Mouse (Mus musculus): ENCODE results near the gene Sugt1. TPM values are rescaled to one million over a fixed set of nuclear protein-coding genes. Genes with fewer than 3 reads are reported as not detected.
A peak's percentile ranks its signal among the peaks of the same experiment; 100 is the strongest.

The Sugt1 gene
- total RNA-seq, 2 experiments from 2014 or later: 90.0 to 91.4 TPM

- DNase-seq (ENCODE audit: extremely low spot score in 1 of 2, low spot score in 1 of 2): no peak
Observed at GRCm38 (mm10) chr14:79606392-79606791, 18.9 kb downstream of the Sugt1 start.

DNA sequence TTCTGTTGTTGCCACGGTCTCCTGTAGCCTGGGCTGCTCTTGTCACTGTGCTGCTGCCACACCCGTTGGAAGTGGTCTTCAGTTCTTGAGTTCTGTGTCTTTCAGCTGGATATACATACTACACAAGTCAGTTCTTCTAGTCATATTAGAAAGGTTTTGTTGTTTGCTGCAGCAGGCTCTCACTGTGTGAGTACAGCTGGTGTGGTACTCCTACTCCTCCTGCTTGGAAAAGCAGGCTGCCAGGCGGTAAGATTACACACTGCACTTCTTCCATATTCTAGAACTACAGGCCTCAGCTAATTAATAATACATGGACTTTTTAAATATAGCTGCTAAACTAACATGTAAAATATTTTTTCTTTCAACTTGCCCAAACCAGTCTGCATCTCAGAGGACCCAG, 19.4 kb downstream of the Sugt1 start:
- no peak for DNase-seq (ENCODE audit: extremely low spot score in 1 of 2, low spot score in 1 of 2)

DNA sequence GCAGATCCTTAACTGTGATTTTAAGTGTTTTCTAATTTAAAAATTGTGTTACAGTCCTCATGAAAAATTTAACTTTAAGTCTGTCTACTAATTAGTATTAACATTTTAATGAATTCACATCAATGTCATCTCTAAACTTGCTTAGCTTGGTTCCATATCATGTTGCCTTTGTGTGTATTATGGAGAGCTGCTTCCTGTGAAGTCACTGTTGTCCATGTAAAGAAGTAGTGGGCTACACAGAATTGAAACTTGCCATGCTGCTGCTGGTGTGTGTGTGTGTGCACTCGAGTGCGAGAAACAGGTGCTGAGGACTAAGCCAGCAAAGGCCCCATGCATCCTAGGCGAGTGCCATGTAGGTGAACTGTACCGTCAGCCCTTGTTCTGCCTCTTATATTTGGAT, 19.9 kb downstream of the Sugt1 start:
- no peak for DNase-seq (ENCODE audit: extremely low spot score in 1 of 2, low spot score in 1 of 2)

GRCm38 (mm10) chr14:79608286-79608685, 20.8 kb downstream of the Sugt1 start:
- DNase-seq (ENCODE audit: extremely low spot score in 1 of 2, low spot score in 1 of 2): no peak

- DNase-seq (ENCODE audit: extremely low spot score in 1 of 2, low spot score in 1 of 2): no peak
Observed at GRCm38 (mm10) chr14:79617121-79617828, 29.8 kb downstream of the Sugt1 start.

GRCm38 (mm10) chr14:79619802-79620201, 32.3 kb downstream of the Sugt1 start:
- no peak for DNase-seq (ENCODE audit: extremely low spot score in 1 of 2, low spot score in 1 of 2)

GRCm38 (mm10) chr14:79621143-79621542, 33.7 kb downstream of the Sugt1 start:
- no peak for DNase-seq (ENCODE audit: extremely low spot score in 1 of 2, low spot score in 1 of 2)

DNA sequence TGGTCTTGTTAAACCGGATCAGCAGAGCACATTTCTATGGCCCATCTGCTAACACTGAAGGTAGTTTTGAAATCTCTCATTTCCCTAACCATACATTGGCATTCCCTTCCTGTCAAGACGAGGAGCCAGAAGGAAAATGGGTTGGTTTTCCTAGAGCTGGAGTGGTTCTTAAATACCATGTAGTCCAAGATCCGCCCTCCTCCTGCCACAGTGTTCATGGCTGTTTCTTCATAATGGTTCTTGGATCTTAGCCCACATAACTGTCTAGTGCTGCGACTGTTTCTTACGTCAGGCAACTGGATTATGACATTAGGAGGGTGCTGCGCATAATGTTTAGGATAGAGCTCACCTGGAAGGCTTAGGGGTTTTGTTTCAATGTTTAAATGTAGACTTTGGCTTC, 44.8 kb downstream of the Sugt1 start:
- no peak for DNase-seq (ENCODE audit: extremely low spot score in 1 of 2, low spot score in 1 of 2)

DNA sequence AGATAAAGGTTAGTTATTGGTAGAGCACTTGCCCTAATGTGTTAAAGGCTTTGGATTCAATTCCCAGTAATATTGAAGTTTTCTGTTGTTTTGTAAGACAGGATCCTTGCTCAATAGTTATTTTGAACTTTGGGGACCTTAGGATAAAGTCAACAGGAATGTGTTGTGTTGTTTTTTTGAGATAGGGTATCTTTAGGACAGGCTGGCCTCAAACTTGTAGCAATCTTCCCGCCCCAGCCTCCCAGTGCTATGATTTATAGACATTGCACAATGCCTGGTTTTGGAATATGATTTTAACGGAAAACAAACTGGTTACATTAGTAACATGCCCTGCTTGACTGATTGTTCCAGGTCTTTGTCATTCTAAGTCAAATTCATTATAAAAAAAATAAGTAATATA, 45.7 kb downstream of the Sugt1 start:
- no peak for DNase-seq (ENCODE audit: extremely low spot score in 1 of 2, low spot score in 1 of 2)

- DNase-seq (ENCODE audit: extremely low spot score in 1 of 2, low spot score in 1 of 2): no peak
Observed at GRCm38 (mm10) chr14:79636814-79637213, 49.3 kb downstream of the Sugt1 start.

DNA sequence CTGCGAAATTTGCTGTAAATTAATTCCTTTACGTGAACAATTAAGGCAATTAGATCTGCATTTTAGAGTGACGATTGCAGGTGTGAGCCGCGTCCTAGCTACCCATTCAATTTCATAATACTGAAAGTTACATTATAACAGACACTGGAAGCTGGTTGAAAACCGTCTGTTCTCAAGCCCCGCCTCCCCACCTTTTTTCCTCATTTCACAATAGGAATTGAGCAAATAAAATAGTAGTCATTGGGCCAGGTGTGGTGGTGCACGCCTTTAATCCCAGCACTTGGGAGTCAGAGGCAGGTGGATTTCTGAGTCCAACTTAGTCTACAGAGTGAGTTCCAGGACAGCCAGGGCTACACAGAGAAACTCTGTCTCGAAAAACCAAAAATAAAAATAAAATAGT, 54.6 kb downstream of the Sugt1 start:
- DNase-seq (ENCODE audit: extremely low spot score in 1 of 2, low spot score in 1 of 2): no peak

GRCm38 (mm10) chr14:79645378-79645777, 57.9 kb downstream of the Sugt1 start:
- DNase-seq (ENCODE audit: extremely low spot score in 1 of 2, low spot score in 1 of 2): no peak

DNA sequence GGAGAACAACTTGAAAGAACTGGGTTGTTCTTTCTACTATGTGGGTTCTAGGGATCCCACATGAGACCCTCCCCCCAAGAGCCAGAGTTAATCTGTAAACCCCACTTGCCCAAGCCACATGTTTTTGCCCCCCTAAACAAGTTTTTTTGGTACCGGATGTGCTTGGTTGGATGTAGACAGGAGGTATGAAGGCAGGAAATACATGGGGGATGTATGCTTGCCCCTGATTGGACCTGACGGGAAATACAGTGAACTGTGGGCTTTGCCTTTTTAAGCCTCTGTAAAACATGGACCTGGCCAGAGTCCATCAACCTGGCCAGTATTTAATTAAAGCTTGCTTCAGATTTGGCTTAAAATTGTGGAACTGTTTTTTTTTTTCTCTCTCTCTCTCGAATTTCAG, 62.2 kb downstream of the Sugt1 start:
- DNase-seq (ENCODE audit: extremely low spot score in 1 of 2, low spot score in 1 of 2): no peak

DNA sequence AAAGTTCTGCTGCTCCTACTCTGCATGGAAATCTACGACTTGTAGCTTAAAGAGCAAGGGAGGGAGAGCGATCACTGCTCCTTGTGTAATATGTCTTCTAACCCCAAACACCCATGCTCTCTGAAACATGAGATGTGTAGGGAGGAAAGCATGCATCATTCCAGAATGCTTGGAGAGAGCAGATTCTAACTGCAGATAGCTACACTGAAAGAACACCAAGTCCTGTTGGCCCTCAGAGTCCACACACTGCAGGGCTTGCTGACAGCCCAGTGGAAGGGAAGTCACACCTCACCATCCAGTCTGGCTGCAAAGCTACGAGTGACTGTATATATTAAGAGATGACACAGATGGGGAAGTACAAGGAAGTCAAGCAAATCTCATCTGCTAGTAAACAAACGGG, 65.2 kb downstream of the Sugt1 start:
- no peak for DNase-seq (ENCODE audit: extremely low spot score in 1 of 2, low spot score in 1 of 2)

DNA sequence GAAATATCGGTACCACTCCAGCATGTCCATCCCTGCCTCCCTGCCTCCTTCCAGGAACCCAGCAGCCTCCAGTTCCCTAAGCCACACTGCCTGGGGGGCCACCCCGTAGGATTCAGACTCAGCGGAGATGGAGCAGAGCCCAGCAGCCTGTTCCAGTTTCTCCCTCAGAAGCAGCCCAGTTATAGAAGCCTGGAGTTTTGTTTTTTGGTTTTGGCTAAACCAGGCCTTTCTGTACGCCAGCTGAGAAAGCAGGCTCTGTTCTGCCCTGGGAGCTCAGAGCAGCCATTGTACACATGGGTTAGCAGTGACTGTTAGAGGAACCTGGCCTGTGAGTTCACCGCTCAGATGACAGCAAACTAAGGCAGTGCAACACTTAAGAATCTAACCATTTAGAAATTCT, 70.8 kb downstream of the Sugt1 start:
- DNase-seq (ENCODE audit: extremely low spot score in 1 of 2, low spot score in 1 of 2): peak; percentile 31 to 33

- DNase-seq (ENCODE audit: extremely low spot score in 1 of 2, low spot score in 1 of 2): no peak
Observed at GRCm38 (mm10) chr14:79658748-79659508, 71.4 kb downstream of the Sugt1 start.

DNA sequence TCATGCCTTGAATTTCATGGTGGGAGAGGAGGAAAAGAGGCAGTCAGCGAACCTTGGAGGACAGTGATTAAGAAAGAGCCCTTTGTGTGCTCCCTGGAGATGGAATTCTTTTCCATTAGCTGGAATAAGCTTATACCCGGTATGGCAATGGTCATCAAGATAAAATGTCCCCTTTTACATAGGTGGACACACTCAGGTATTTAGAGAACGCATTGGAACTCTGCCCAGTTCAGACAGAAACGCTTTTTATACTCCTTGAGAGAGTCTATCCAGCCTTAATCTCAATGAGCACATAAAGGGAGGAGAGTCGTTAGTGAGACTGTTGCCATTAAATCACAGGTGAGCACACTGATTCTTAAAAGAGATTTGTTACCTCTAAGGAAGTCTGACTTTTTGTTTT, 73.0 kb downstream of the Sugt1 start:
- no peak for DNase-seq (ENCODE audit: extremely low spot score in 1 of 2, low spot score in 1 of 2)

DNA sequence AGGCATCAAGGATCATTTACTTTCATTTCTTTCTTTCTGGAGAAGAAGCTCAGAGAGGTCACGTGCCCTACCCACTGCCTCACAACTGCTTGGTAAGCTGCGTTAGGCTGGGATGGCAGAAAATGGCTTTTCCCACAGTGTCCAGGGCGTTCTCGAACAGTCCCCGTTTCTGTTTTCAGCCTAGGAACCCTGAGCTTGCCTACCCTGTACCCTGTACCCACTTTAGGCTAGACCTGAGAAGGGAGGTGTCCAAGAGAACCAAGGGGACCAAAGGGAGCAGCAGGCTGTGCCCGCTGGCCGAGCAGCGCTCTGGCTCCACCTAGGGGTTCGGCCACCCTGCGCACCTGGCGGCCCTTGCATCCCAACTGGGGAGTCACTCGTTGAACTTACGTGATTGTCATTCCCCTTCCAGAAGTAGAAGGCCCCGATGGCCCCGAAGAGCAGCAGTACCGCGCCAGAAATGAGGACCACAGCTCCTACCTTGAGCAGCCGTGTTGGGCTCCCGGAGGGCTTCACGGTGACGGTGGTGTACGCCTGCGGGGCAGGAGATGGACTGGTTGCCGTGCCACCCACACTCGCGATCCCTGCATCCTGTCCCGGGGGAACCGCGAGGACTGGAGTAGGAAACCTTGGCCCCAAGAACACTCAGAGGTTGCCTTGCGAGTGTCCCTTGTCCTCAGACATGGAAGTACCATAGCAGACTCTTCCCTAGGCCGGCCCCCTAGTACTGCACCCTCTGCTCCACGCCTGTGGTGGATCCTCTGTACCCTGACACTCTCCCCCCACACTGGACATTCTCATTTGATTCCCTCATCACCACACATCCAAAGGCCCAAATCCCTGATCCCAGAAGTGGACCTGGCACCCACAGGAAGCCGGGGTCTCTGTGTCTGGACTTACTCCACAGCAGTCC, 73.8 kb downstream of the Sugt1 start:
- peak in 1 of 2 experiments; percentile 58 for DNase-seq (ENCODE audit: extremely low spot score in 1 of 2, low spot score in 1 of 2)

DNA sequence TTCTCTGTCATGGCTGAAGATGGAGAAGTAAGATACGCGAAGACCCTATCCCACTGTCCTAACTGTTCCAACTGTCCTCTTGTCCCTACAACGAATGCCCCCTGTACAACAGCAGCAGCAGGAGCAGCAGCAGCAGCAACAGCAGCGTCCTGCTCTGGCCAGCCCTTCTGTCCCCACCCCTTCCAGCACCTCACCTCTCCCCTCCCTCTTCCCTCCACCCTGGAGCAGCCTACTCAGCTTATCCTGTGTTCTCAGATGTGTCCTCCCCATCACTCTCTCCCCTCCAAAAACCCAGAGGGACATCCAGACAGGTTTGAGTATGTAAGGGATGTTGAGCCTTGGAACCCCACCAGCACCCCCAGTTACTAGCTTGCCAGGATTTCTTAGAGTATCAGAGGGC, 74.5 kb downstream of the Sugt1 start, which contains the start of gene Cnmd:
Gene Cnmd (minus strand): TSS at position 170 of the 400 bp plus-strand sequence.
- DNase-seq (ENCODE audit: extremely low spot score in 1 of 2, low spot score in 1 of 2): no peak

- DNase-seq (ENCODE audit: extremely low spot score in 1 of 2, low spot score in 1 of 2): no peak
Observed at GRCm38 (mm10) chr14:79671008-79671407, 83.5 kb downstream of the Sugt1 start.

- DNase-seq (ENCODE audit: extremely low spot score in 1 of 2, low spot score in 1 of 2): no peak
Observed at GRCm38 (mm10) chr14:79672567-79672966, 85.1 kb downstream of the Sugt1 start.
